Mouse (Mus musculus): ENCODE data around the gene Wwox. TPM values are rescaled to one million over a fixed set of nuclear protein-coding genes. Genes with fewer than 3 reads are reported as not detected.

The Wwox gene
- polyA plus RNA-seq, 1 experiment from 2014 or later: 13.7 TPM

DNA sequence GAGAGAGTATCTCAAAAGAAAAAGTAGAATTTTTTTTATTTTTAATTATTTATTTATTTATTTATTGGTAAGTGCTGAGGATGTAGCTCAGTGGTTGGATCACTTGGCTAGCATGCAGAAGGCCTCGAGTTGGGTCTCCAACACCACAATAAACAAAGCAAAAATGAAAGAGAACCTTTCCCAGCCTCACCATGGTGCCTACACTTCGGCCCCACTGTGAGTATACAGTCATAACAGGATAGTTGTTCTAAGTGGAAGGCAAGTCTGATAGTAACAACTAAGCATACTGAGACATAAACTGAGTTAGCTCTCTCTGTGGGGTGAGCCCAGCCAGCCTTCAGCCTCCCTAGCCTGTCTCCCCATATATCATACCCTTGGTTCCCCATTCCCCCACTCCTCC, 672.6 kb downstream of the Wwox start:
- 86% methylated on average over 2 of the region's 2 CpGs for WGBS
- no peak for ATAC-seq (ENCODE audit: insufficient number of reproducible peaks, low FRiP score, low TSS enrichment, low read depth)
- H3K27me3 ChIP-seq: no peaks in the 10 kb centered on the region
- no peaks in the 10 kb centered on the region for H3K36me3 ChIP-seq
- no peak overlapping the region for H3K4me2 ChIP-seq (replicated peaks)
- H3K4me3 ChIP-seq (replicated peaks): no peak overlapping the region
- no peak overlapping the region for H3K9ac ChIP-seq
- no peak overlapping the region for H3K27ac ChIP-seq (replicated peaks)
- 0 out of 2 replicates have a peak, but pooled peaks cover 4% of the 10 kb centered on the region for H3K4me1 ChIP-seq
- H3K9me3 ChIP-seq (replicated peaks): no peaks in the 10 kb centered on the region

DNA sequence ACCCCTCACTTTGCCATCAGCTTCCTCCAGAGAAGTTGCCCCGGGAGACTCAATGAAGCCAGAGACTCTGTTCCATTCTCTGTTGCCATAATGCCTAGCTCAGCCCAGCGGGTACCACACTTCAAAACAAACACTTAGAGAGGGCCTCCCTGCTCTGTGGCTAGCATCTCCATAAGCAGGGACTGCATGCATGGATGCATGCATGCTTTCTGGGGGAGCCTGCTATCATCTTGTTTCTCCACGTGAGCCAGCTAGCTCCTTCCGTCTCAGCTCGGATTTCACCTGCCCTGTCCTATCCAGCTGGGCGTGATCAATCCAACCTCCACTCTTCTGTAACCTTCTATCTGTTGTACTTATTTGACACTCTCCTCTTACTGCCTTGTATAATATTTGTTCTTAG, 675.0 kb downstream of the Wwox start:
- 48% methylated on average over 6 of the region's 6 CpGs for WGBS
- Histone ChIP-seq H3K9me3 (replicated peaks) (no peaks in the 10 kb centered on the region), H3K4me3 (replicated peaks) (no peak overlapping the region), H3K4me1 (0 out of 2 replicates have a peak, but pooled peaks cover 4% of the 10 kb centered on the region), H3K27me3 (no peaks in the 10 kb centered on the region), H3K9ac (no peak overlapping the region), H3K36me3 (no peaks in the 10 kb centered on the region), H3K4me2 (replicated peaks) (no peak overlapping the region), H3K27ac (replicated peaks) (no peak overlapping the region)
- ATAC-seq (ENCODE audit: insufficient number of reproducible peaks, low FRiP score, low TSS enrichment, low read depth): no peak

DNA sequence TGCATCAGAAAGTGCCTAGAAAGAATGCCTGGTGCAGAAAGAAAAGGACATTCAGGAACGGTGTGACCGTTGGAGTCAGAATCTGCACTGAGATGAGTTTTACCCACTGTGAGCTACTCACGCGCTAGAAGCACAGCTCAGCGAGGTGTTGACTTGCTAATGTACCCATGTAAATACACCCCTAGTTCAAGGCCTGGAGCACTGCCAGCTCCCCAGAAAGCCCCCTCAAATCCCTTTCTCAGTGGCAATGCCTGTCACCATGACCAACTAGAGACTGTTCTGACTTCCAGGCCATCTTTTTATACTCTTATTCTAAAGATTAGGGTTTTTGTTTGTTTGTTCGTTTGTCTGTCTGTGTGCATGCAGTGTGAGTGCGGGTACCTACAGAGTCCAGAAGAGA, 686.6 kb downstream of the Wwox start:
- Histone ChIP-seq H3K36me3 (no peaks in the 10 kb centered on the region), H3K27me3 (no peaks in the 10 kb centered on the region), H3K4me2 (replicated peaks) (no peak overlapping the region), H3K9me3 (replicated peaks) (no peaks in the 10 kb centered on the region), H3K9ac (no peak overlapping the region), H3K4me3 (replicated peaks) (no peak overlapping the region), H3K27ac (replicated peaks) (no peak overlapping the region), H3K4me1 (no peaks in the 10 kb centered on the region)
- no peak for ATAC-seq (ENCODE audit: insufficient number of reproducible peaks, low FRiP score, low TSS enrichment, low read depth)
- WGBS: 77% methylated on average over 7 of the region's 7 CpGs

DNA sequence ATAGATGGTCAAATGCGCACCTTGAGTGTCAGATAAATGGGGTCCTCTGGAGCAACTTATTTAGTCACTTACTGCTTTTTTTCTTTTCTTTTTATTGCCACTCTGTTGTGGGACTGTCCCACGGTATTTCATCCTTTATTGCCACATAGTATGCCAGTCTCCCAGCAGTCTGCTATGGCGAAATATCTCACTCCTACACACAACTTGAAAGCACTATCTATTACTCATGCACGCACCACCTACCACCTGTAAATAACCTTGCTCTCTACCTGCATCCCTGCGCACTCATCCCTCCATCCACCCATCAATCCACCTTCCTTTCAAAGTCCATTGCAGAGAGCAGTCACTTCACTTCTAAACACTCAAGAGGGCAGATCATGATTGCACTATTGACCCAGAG, 687.2 kb downstream of the Wwox start:
- Histone ChIP-seq H3K36me3 (no peaks in the 10 kb centered on the region), H3K4me3 (replicated peaks) (no peak overlapping the region), H3K4me2 (replicated peaks) (no peak overlapping the region), H3K4me1 (no peaks in the 10 kb centered on the region), H3K9ac (no peak overlapping the region), H3K27ac (replicated peaks) (no peak overlapping the region), H3K9me3 (replicated peaks) (no peaks in the 10 kb centered on the region), H3K27me3 (no peaks in the 10 kb centered on the region)
- 89% methylated on average over 5 of the region's 5 CpGs for WGBS
- no peak for ATAC-seq (ENCODE audit: insufficient number of reproducible peaks, low FRiP score, low TSS enrichment, low read depth)

DNA sequence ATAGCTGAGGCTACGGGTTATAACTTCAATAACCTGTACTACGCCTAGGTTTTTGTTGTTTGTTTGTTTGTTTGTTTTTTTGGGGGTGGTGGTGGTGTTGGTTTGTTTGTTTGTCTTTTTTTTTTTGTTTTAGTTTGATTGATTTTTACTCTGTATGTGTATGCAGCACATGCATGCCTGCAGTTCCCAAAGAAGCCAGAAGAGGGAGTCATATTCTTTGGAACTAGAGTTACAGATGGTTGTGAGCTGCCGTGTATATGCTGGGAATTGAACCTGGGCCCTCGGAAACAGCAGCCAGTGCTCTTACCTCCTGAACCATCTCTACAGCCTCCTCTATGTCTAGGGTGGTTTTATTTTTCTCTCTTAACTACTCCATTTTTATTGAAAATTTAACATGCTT, 689.9 kb downstream of the Wwox start:
- no peak overlapping the region for H3K4me2 ChIP-seq (replicated peaks)
- peaks cover 3% of the 10 kb centered on the region; the same call in 1 of the 2 replicates for H3K4me1 ChIP-seq
- no peaks in the 10 kb centered on the region for H3K36me3 ChIP-seq
- no peaks in the 10 kb centered on the region for H3K9me3 ChIP-seq (replicated peaks)
- no peak overlapping the region for H3K9ac ChIP-seq
- WGBS: 94% methylated on average over 4 of the region's 4 CpGs
- no peak overlapping the region for H3K27ac ChIP-seq (replicated peaks)
- H3K27me3 ChIP-seq: no peaks in the 10 kb centered on the region
- no peak overlapping the region for H3K4me3 ChIP-seq (replicated peaks)
- ATAC-seq (ENCODE audit: insufficient number of reproducible peaks, low FRiP score, low TSS enrichment, low read depth): no peak

DNA sequence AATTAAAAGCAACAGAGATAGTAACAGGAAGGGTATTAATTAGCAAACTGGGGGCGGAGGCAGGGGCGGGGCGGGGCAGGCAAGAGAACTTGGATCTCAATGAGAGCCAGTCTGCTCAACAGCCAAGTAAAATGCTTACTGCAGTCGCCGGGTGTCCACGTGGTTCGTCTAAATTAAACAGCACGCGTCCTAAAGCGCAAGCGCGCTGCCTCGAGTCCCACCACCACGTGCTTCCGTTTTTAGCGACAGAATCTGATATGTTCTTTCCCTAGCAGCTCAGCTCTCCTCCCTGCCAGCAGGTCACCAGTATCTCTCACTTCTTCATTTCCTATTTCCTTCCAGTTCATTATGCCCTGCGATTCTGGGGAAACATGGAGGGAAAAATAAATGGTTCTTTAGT, 693.7 kb downstream of the Wwox start:
- H3K27ac ChIP-seq (replicated peaks): no peak overlapping the region
- no peaks in the 10 kb centered on the region for H3K27me3 ChIP-seq
- no peak overlapping the region for H3K4me2 ChIP-seq (replicated peaks)
- H3K4me1 ChIP-seq: peaks cover 3% of the 10 kb centered on the region; the same call in 1 of the 2 replicates
- 72% methylated on average over 17 of the region's 17 CpGs for WGBS
- peaks cover 5% of the 10 kb centered on the region; the same call in 1 of the 2 replicates for H3K9me3 ChIP-seq (replicated peaks)
- no peak overlapping the region for H3K4me3 ChIP-seq (replicated peaks)
- ATAC-seq (ENCODE audit: insufficient number of reproducible peaks, low FRiP score, low TSS enrichment, low read depth): no peak
- H3K9ac ChIP-seq: no peak overlapping the region
- H3K36me3 ChIP-seq: no peaks in the 10 kb centered on the region

DNA sequence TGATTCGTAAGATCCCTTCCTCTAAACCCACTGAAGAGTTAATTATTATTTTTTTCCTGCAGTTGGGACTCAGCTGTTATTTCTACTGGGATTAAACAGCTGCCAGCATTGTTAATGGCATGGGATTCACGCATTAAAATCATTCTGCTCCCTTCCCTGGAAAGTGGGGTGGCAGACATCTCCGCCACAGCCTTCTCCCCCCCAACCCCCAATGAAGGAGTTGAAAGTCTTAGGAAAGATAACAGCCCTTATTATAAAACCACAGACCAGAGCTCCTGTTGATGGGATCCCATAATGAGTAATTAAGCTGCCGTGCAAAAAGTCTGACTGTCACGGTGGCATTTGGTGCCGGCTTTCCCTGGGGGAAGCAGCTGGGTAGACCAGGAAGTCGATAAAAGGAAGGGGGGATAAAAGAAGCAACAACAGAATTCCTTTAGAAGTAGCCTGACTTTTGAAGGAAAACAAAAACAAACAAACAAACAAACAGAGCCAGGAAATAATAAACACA, 694.3 kb downstream of the Wwox start:
- Histone ChIP-seq H3K9me3 (replicated peaks) (peaks cover 5% of the 10 kb centered on the region; the same call in 1 of the 2 replicates), H3K4me1 (peaks cover 3% of the 10 kb centered on the region; the same call in 1 of the 2 replicates), H3K4me2 (replicated peaks) (no peak overlapping the region), H3K27me3 (no peaks in the 10 kb centered on the region), H3K36me3 (no peaks in the 10 kb centered on the region), H3K9ac (no peak overlapping the region), H3K27ac (replicated peaks) (no peak overlapping the region), H3K4me3 (replicated peaks) (no peak overlapping the region)
- ATAC-seq (ENCODE audit: insufficient number of reproducible peaks, low FRiP score, low TSS enrichment, low read depth): no peak
- WGBS: 26% methylated on average over 7 of the region's 7 CpGs

DNA sequence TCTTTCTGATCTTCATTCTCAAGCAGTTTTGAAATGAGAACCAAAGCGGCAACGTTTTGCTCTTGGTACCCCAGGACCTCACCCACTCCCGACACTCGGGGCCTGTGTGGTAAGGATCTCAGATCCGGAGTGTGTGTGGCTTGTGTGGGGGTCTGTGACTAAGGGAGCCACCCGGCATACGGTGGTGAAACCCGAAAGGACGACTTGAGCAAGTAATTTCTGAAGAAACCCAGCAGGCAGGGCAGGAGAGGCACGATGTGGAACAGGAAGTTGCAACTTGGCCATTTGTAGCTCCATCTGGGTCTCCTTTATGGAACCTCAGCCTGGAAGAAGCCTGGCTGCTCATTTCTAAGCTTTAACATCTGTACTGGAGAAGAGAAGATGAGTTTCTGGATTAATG, 697.4 kb downstream of the Wwox start:
- no peak overlapping the region for H3K4me2 ChIP-seq (replicated peaks)
- no peak overlapping the region for H3K9ac ChIP-seq
- H3K27me3 ChIP-seq: no peaks in the 10 kb centered on the region
- no peaks in the 10 kb centered on the region for H3K36me3 ChIP-seq
- H3K9me3 ChIP-seq (replicated peaks): peaks cover 5% of the 10 kb centered on the region; the same call in 1 of the 2 replicates
- ATAC-seq (ENCODE audit: insufficient number of reproducible peaks, low FRiP score, low TSS enrichment, low read depth): no peak
- no peak overlapping the region for H3K27ac ChIP-seq (replicated peaks)
- 85% methylated on average over 10 of the region's 10 CpGs for WGBS
- H3K4me1 ChIP-seq: peaks cover 3% of the 10 kb centered on the region
- H3K4me3 ChIP-seq (replicated peaks): no peak overlapping the region

DNA sequence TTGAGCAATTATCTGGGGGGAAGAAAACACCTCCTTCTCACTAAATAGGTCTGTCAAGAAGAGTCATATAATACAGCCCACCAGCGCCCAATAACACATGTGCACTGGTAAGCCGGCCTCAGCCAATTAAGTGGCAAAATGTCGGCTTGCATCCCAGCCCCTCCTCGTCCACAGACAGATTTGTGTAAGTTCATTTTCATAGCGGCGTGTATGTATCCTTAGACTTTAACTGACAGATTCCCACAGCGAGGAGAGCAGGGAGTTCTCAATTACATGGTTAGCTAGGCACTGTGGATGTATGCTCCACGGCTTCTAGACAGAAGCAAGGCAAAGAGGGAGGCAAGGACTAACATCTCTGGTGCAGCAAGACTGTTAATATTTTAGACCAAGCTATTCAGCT, 702.2 kb downstream of the Wwox start:
- no peaks in the 10 kb centered on the region for H3K36me3 ChIP-seq
- no peaks in the 10 kb centered on the region; the same call in 1 of the 2 replicates for H3K4me1 ChIP-seq
- no peak overlapping the region for H3K9ac ChIP-seq
- 37% methylated on average over 8 of the region's 8 CpGs for WGBS
- ATAC-seq (ENCODE audit: insufficient number of reproducible peaks, low FRiP score, low TSS enrichment, low read depth): no peak
- no peaks in the 10 kb centered on the region for H3K27me3 ChIP-seq
- no peak overlapping the region for H3K4me3 ChIP-seq (replicated peaks)
- H3K27ac ChIP-seq (replicated peaks): no peak overlapping the region
- no peak overlapping the region for H3K4me2 ChIP-seq (replicated peaks)
- H3K9me3 ChIP-seq (replicated peaks): peaks cover 3% of the 10 kb centered on the region; the same call in 1 of the 2 replicates

DNA sequence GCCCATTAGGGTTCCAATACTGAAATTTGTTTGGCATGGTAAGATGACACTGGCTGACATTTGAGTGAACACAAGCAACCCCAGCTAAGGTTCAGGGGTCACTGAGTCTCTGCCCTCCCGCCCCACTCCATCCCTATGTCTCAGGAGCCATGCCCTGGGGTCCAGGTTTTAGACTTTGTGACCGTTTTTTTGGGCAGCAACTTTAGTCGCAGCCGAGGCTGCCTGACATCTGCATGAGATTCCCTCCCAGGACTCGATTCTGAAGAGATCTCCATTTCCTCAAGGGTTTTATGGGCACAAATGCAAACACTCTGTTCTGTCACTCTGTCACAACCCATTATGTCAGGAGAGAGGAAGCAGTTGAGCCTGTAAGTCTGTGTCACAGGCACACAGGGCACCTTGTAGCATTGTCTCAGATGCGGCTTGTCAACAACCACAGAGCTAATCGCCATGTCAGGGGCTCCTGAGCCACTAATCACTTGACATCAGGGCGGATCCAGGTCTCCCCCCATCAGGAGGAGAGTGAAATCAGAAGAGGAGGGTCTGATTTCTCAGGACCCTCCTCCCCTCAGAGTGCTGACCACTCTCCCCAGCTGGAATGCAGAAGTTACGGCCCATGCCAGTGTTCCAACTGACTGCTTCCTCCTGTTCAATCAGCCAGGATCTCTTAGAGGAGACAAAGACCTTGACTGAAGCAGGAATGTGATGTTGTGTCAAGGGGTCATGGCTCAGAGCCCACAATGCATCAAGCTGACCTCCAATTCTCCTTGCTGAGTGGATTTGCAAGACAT, 704.3 kb downstream of the Wwox start:
- no peaks in the 10 kb centered on the region for H3K27me3 ChIP-seq
- H3K4me2 ChIP-seq (replicated peaks): no peak overlapping the region
- H3K27ac ChIP-seq (replicated peaks): no peak overlapping the region
- H3K4me3 ChIP-seq (replicated peaks): no peak overlapping the region
- no peaks in the 10 kb centered on the region for H3K36me3 ChIP-seq
- WGBS: 34% methylated on average over 9 of the region's 9 CpGs
- H3K9ac ChIP-seq: no peak overlapping the region
- H3K4me1 ChIP-seq: peaks cover 9% of the 10 kb centered on the region
- H3K9me3 ChIP-seq (replicated peaks): no peaks in the 10 kb centered on the region
- ATAC-seq (ENCODE audit: insufficient number of reproducible peaks, low FRiP score, low TSS enrichment, low read depth): no peak

DNA sequence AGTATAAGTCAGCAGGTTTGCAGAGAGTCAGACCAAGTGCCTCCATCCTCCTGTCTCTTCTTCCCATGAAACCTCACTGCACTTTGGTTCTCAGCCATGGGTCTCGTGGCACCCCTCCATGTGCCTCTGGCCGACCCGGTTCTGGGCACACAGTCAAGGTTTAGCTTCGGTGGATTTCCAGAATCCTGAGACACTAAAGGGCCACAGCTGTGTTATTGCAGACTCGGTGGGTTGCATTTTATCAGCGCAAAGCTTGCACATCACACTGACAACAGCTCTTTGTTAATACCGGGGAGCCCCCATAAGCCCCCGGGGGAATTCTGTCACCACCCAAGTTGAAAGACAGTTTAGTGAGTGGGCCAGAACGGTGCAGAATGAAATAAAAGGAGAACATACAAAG, 707.6 kb downstream of the Wwox start:
- no peak overlapping the region for H3K27ac ChIP-seq (replicated peaks)

More for the DNA sequence above, 707.6 kb downstream of the Wwox start:
- WGBS: 27% methylated on average over 9 of the region's 9 CpGs
- no peak overlapping the region for H3K9ac ChIP-seq
- no peak overlapping the region for H3K4me2 ChIP-seq (replicated peaks)
- no peaks in the 10 kb centered on the region for H3K36me3 ChIP-seq
- no peaks in the 10 kb centered on the region for H3K9me3 ChIP-seq (replicated peaks)
- no peak overlapping the region for H3K4me3 ChIP-seq (replicated peaks)
- ATAC-seq (ENCODE audit: insufficient number of reproducible peaks, low FRiP score, low TSS enrichment, low read depth): no peak
- 0 out of 2 replicates have a peak, but pooled peaks cover 5% of the 10 kb centered on the region for H3K27me3 ChIP-seq
- peaks cover 16% of the 10 kb centered on the region; the same call in 1 of the 2 replicates for H3K4me1 ChIP-seq

Data from embryonic facial prominence, embryonic 15.5 days (tissue).